In the genomic region with DNA sequence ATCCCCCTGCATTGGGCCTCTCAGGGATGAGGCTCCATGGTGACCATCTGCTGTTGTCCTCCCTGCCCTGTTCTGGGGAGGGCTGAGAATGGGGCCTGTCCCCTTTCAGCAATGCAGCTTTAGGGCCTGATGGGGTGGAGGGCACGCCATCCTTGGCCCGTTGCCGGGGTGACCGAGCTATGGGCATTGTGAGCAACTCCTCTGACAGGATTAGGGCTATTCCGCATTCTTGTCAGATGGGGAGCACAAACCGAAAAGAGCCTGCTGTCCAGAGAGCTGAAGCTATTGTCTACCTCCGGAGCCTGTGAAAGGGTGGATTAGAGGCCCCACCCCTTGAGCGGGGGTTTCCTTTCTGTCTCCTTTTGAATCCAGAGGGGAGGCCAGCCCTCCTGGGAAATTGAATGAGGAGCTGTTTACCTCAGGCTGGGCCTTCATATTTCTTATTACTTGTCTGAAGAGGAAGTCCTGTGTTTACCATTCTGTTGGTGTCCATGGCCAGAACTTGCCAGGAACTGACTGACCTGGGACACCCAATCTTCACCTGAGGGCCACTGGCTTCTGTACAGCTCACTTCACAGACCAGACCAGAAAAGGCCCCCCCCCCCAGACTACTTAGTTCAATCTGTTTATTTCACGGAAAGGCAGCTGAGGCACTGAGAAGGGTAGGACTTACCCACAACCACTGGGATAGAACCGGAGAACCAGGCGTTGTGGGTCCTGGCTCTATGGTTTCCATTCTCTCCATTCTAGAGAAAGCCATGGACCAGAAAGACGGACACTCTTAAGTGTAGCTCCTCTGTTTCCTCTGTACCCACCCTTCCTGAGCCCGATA, we compare ENCODE assay signal across 10 mouse cellular contexts. TPM values are rescaled to one million over a fixed set of nuclear protein-coding genes. Genes with fewer than 3 reads are reported as not detected.
DNase-seq lines count a peak whose midpoint lies in the region; ATAC-seq lines count a peak whose summit lies in the region.
"Had no signal": no experiment of that assay in that cellular context is flagged by ENCODE, and none has a peak within 500 bp of the region (broad histone marks: within the 10 kb centered on the region; RNA-seq: fewer than 3 reads in every experiment).

No protein-coding gene starts in this region.

- peak overlapping the region; percentile 34; the same call in 1 of the 2 replicates for H3K27ac ChIP-seq in intestine, embryonic 14.5 days (ENCODE audit: low read depth)
- H3K27ac ChIP-seq: macrophage had no signal

- WGBS in intestine, embryonic 14.5 days, result 33% methylated on average over 13 of the region's 13 CpGs

- peak; percentile 33; the same call in 1 of the 2 replicates for ATAC-seq in intestine, embryonic 14.5 days (replicated peaks; ENCODE audit: low FRiP score, low TSS enrichment, low read depth)

- H3K36me3 ChIP-seq in intestine, embryonic 14.5 days (ENCODE audit: control insufficient read depth, insufficient read depth, low read length), result no peaks in the 10 kb centered on the region

- peak; percentile 81 to 86 for DNase-seq in cerebellum, postnatal 10 days
- DNase-seq in cerebellum, postnatal 25 days, result no peak
- peak; percentile 48 for DNase-seq in embryo, embryonic 11.5 days (ENCODE audit: low read depth, low spot score)
- DNase-seq in intestine, embryonic 14.5 days (ENCODE audit: low spot score), result peak; percentile 64
- DNase-seq in lung, postnatal 36 days, result peak; percentile 80
- DNase-seq in spleen, postnatal 10 days (ENCODE audit: low spot score in 2 of 2), result no peak
- DNase-seq in cerebellum, adult 11 months, result no peak
- DNase-seq in ovary, adult 18-20 months (ENCODE audit: low spot score), result no peak

- no peaks in the 10 kb centered on the region for H3K27me3 ChIP-seq in intestine, embryonic 14.5 days (replicated peaks; ENCODE audit: control insufficient read depth, insufficient read depth, low read length)

- H3K4me2 ChIP-seq in intestine, embryonic 14.5 days (ENCODE audit: low read length), result no peak overlapping the region

- H3K4me1 ChIP-seq in intestine, embryonic 14.5 days (replicated peaks; ENCODE audit: control insufficient read depth, insufficient read depth, low read length), result peaks cover 16% of the 10 kb centered on the region

- no peaks in the 10 kb centered on the region for H3K9me3 ChIP-seq in intestine, embryonic 14.5 days (ENCODE audit: control insufficient read depth, low read length)

- H3K4me3 ChIP-seq in intestine, embryonic 14.5 days (ENCODE audit: low read depth, low read length), result no peak overlapping the region
- H3K4me3 ChIP-seq: erythroblast, embryonic 14.5 days had no signal

- H3K9ac ChIP-seq in intestine, embryonic 14.5 days (ENCODE audit: low read length), result no peak overlapping the region; the same call in 1 of the 2 replicates

RNA-seq across cellular contexts. Expression of a gene that starts 7.0 kb away (rescaled TPM):
- 2.1 and 4.4 TPM in 2 replicates for polyA plus RNA-seq in intestine, embryonic 14.5 days (2014; fragmentation: Nextera tagmentation; extraction: Ambion mirVana)
- polyA plus RNA-seq: erythroblast, embryonic 14.5 days had no signal

RNA-seq across cellular contexts. Expression of a gene that starts 24.5 kb away (rescaled TPM):
- polyA plus RNA-seq in intestine, embryonic 14.5 days (2014; fragmentation: Nextera tagmentation; extraction: Ambion mirVana), result 0.19 and 0.22 TPM in 2 replicates
- polyA plus RNA-seq: erythroblast, embryonic 14.5 days; macrophage had no signal

Comparison
In these comparisons a context has a peak if more than half of its experiments do, and no peak if none do; other contexts are left out.
1. DNase-seq: peak in cerebellum, postnatal 10 days (2 of 2), embryo, embryonic 11.5 days (single experiment), intestine, embryonic 14.5 days (single experiment) and lung, postnatal 36 days (single experiment); none in cerebellum, postnatal 25 days (0 of 2), spleen, postnatal 10 days (0 of 2), cerebellum, adult 11 months (single experiment) and ovary, adult 18-20 months (single experiment).